Mouse (Mus musculus) kidney, postnatal 10 days (tissue): ENCODE measurements around the gene Cnn2.
A peak's percentile ranks its signal among the peaks of the same experiment; 100 is the strongest.

ENCODE experiments used
- DNase-seq: peaks from one replicate; pipeline ENCODE4 v3.0.0; 2021; ENCODE audit warnings: mixed read lengths

The Cnn2 gene

DNA sequence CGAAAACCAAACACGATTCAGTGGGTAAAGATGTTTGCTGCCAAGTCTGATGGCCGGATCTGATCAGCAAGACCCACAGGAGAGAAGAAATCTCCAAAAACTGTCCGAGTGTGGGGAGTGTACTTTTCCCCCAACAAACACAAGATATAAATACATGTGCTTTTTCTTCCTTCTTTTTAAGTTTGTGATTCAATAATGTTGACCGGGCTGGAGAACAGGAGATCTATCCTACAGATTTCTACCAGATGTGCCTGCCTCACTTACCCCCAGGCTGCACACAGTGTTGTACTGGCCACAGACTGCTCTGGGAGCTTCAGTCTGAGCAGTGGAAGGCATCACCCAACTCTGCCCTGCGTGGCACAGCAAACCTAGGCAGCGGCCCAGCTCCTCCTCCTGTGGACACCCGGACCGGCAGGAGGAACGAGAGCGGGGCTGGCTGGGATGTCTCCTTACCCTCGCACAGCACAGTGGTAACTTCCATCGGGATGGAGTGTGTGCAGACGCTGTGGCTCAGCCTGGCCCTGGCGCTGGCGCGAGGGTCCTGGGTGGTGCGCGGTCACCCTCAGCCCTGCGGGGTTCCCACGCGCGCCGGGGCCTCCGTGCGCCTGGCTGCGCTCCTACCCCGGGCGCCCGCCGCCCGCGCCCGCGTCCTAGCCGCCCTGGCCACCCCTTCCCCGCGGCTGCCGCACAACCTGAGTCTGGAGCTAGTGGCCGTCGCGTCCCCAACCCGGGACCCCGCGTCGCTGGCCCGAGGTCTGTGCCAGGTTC, 17.8 kb upstream of the Cnn2 start, which contains the start of gene Grin3b:
Gene Grin3b, plus strand, starts transcription at position 301 of the 768 bp plus-strand sequence.
- no peak for DNase-seq

DNA sequence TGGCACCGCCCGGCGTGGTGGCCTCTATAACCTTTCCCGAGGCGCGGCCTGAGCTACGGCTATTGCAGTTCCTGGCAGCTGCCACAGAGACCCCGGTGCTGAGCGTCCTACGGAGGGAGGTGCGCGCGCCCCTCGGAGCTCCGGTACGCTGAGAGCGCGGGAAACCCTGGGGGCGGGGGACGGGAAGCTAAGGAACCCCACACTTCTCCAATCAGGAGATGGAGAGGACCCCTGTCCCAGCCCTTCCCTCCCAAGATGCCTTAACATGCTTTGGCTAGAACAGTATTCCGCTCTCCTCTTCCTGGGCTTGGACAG, 17.2 kb upstream of the Cnn2 start:
- no peak for DNase-seq

DNA sequence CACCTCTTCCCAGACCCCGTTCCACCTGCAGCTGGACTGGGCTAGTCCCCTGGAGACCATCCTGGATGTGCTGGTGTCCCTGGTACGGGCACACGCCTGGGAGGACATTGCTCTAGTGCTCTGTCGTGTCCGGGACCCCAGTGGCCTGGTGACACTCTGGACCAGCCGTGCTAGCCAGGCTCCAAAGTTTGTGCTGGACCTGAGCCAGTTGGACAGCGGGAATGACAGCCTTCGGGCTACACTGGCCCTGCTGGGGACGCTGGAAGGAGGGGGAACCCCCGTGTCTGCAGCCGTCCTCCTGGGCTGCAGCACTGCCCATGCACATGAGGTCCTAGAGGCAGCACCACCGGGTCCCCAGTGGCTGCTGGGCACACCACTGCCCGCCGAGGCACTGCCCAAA, 15.6 kb upstream of the Cnn2 start:
- DNase-seq, result peak; percentile 76

DNA sequence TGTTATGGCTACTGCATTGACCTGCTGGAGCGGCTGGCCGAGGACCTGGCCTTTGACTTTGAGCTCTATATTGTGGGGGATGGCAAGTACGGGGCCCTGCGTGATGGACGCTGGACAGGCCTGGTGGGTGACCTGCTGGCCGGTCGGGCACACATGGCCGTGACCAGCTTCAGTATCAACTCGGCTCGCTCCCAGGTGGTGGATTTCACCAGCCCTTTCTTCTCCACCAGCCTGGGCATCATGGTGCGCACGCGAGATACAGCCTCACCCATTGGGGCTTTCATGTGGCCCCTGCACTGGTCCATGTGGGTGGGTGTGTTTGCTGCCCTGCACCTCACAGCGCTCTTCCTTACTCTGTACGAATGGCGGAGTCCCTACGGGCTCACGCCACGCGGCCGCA, 14.3 kb upstream of the Cnn2 start:
- DNase-seq, result no peak

DNA sequence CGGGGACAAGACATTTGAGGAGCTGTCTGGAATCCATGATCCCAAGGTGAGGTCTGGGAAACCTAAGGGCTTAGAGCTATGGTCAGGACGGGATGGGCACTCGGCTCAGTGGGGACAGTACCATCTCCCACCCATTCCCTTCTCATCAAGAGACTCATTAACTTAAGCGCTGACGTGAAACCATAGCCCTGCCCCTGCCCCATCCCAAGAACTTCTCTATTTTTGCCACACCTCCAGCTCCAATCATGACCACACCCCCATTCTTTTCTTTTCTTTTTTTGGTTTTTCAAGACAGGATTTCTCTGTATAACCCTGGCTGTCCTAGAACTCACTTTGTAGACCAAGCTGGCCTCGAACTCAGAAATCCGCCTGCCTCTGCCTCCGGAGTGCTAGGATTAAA, 13.7 kb upstream of the Cnn2 start:
- no peak for DNase-seq

DNA sequence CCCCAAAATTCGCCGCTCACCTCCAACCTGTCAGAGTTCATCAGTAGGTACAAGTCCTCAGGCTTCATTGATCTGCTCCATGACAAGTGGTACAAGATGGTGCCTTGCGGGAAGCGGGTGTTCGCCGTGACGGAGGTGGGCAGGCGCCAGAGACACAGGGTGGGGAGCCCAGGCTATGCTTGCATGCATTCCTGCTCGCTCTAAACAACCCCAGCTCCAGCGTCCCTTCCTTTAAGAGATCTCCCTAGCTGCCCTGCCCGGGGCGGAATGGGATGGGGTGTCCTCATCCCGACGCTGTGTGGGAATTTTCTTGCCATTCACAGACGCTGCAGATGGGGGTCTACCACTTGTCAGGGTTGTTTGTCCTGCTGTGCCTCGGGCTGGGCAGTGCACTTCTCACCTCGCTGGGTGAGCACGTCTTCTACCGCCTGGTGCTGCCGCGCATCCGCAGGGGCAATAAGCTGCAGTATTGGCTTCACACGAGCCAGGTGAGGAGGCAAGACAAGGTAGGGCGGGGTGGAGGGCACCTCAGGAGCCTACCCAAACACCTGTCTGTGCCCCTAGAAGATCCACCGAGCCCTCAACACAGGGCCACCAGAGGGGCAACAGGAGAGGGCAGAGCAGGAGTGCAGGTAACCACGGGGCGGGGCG, 12.2 kb upstream of the Cnn2 start:
- no peak for DNase-seq

DNA sequence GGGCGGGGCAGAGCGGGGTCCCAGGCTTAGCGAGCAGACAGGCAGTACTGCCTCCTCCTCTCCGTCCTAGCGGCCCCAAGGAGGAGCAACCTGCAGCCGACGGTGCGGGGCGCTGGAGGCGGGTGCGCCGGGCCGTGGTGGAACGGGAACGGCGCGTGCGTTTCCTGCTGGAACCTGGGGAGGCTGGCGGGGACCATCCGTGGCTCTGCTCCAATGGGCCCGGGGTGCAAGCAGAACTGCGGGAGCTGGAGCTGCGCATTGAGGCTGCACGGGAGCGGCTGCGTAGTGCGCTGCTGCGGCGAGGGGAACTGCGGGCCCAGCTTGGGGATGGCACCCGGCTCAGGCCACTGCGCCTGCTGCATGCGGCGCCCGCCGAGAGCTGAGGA, 11.7 kb upstream of the Cnn2 start:
- DNase-seq, result no peak

DNA sequence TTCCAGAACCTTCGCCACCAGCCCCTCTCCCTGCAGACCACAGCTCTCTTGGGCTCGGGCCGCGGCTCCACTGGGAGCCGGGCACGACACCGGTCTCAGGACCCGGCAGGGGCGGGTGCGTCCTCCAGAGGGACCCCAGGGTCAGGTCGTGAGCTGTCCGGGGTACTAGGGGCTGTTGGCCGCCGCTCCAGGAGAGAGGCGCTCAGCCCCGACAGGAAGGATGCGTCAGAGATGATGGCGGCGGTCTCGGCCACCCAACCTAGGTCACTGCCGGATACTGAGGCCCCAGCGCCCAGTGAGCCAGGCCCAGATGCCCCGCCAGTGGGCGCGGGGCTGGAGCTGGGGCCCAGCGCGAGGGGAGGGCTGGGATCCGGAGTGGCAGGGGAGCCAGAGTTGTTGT, 11.1 kb upstream of the Cnn2 start:
- no peak for DNase-seq

DNA sequence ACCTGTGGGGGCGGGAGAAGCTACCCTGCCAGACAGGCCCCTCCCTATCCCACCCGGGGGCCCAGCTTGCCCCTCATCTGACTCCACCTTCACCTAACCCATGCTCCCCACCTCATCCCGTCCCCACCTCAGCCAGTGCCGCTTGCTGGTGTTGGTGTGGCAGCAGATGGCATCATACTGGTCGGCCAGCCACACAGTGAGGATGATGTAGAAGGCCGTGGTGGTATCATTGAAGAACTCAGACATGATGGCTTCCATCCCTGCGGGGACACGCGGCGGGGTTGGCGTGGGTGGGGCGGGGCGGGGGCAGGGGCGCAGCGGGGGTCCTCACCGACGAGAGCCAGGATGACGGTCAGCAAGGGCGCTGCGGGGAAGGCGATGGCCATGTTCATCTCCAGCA, 10.3 kb upstream of the Cnn2 start:
- DNase-seq, result no peak

DNA sequence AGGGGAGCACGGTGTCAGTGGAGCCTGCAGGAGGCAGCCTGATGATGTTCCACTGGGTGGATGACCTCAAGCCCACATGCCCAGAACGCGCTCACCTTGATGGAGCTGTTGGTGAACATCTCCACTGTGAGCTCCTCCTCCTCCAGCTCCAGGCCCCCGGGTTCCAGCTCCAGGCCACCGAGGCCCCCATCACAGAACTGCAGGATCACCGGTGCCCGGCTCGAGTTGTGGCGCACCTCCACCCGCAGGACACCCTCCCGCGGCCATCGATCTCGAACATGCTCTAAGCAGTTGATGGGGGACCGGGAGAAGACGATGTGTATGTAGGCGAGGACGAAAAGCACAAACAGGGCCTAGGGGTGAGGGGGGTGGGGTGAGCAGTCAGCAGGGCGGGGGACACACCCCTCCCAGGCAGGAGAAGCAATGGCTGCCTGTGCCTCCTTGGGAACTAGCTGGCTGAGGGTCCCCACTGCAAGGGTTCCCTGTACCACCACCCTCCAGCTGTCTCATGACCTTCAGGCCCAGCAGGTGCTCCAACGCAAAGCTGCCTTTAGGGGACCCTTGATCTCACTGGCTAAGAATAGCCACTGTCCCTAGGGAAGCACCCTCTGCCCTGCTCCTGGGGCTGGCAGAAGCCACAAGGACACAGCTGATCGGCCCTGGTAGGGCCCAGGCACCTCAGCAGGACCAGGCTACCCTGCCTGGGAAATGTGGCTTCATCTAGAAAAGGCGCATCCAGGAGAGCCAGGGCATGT, 8.8 kb upstream of the Cnn2 start:
- no peak for DNase-seq

DNA sequence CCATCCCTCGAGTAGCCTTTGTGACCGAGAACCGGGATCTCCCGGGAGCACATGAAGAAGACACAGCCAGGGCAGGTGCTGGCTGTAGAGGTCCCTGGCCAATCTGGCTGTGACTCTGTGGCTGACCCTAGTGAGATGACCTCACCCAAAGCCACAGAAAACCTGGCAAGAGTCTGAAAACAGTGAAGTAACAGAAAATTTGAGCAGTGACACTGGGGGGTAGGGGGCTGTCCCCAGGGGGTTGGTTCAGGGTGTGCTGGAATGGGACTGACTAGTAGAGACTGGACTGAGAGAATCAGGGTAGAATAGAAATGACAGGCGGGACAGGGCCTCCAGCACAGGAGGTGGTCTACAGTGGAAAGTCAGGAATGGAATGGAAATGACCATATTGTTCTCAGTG, 5.2 kb upstream of the Cnn2 start:
- no peak for DNase-seq

DNA sequence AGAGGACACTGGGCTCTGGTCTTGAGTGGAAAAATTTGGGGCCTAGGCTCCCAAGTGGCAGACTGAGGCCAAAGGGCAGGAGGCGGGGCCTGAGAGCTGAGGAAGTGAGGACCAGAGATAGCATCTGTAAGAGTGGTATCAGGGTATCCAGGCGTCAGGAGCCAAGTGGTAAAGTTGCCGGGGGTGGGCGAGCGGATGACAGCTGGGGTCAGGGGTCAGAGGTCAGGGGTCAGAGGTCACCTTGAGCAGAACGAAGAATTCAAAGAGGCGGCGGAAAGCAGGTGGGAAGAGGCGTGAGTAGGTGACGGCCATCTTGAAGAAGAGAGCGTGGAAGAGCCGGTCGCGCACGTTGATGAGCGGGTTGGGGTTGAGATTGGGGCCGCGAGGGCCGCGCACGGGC, 4.7 kb upstream of the Cnn2 start:
- DNase-seq, result peak; percentile 84

DNA sequence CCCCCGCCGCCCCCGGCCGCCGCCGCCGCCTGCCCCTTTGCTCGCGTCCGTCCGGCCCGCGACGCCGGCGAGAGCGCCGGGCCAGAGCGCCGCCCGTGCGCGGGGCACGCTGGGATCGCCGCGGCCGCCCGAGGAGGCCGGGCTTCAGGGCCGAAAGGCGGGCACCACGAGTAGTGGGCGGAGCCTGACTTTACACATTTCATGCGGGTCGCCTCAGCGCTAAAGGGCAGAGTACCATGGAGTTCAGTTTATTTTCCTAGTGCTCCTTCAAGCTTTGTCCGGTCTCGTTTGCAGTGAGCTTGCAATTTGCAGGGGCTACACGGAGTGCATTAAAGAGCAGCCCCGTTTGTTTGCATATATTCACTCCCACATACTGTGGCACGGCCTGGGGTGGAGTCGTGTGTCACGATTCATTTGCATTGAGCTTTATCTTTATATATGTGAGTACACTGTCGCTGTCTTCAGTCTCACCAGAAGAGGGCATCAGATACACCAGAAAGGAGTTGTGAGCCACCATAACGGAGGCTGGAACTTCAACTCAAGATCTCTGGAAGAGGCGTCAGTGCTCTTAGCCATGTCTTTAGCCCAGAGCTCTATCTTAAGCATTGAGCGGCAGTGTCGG, 4.1 kb upstream of the Cnn2 start, which contains the start of gene Tmem259:
Gene Tmem259, minus strand, starts transcription at position 136 of the 622 bp plus-strand sequence.
- peak; percentile 94 for DNase-seq

DNA sequence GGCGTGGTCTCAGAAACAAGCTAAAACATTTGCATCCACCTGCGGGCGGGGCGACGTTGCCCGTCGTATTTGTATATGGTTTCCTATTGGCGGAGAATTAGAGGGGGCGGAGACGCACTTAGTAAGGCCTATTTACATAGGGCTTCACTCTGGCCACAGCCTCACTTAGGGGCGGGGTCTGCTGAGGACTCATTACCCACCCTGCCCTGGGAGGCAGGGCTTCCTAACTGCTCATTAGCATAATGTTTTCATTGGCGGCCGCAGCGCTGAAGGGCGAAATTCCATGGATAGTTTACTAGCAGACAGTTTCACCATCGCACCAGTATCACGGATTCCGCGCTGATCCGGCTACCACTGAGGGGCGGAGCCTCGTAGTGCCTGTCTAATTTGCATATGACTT, 3.5 kb upstream of the Cnn2 start:
- DNase-seq, result peak; percentile 98

DNA sequence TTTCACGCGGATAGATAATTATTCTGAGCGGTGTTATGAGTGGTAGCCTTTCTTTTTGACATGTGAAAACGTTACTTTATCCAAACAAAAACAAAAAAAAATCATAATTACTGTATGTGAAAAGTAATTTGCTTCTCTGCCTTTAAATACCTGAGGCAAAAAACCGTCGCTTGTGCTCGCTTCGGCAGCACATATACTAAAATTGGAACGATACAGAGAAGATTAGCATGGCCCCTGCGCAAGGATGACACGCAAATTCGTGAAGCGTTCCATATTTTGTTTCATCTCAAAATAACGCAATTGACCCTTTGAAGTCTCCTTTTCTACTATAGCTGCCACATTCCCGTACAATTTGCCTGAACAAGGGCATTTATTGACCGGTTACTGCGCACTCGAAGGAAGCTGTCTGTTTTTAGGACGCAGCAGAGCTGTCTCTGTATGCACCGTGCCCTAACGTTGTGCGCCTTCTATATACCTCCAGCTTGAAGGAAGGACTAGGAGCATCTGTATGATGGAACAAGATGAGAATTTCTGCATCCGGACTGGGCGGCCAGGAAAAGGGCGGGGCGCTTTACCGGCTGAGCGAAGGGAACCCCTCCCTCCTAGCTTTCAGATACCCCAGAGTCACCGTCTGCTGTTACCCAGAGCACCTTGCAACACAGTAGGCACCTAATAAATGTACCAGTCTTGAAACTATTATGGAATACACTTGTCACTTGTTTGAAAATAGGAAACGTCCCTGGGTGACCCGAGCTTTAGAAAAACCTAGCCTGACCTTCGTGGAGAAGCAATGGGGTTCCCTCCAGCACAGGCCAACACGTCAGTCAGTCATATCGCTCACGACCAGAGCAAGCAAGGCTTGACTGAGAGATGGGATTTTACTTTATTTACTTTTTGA, 2.8 kb upstream of the Cnn2 start:
- peak; percentile 72 for DNase-seq

DNA sequence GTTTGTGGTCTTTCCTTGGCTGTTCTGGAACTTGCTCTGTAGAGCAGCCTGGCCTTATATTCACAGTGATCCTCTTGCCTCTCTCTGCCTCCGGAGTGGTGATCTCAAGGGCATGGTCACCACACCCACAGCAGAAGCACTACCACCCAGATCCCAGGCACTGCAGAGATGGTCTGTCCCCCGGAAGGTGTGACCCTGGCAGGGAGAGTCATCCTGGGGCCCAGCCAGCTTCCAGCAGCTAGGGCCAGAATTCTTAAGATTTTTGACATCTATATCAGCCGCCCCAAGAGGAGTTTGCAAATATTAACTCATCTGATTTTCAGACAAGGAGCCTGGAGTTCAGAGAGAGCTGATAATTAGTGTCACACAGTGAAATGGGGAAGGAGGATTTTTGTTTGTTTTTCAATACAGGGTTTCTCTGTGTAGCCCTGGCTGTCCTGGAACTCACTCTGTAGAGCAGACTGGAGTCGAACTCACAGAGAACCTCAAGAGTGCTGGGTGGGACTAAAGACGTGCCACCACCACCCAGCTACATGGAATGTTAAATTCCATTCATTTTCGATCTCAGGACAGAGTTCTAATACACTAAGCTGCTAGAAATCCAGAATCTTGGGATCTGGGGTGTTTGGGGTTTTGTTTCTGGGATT, 2.0 kb upstream of the Cnn2 start:
- peak; percentile 49 for DNase-seq

DNA sequence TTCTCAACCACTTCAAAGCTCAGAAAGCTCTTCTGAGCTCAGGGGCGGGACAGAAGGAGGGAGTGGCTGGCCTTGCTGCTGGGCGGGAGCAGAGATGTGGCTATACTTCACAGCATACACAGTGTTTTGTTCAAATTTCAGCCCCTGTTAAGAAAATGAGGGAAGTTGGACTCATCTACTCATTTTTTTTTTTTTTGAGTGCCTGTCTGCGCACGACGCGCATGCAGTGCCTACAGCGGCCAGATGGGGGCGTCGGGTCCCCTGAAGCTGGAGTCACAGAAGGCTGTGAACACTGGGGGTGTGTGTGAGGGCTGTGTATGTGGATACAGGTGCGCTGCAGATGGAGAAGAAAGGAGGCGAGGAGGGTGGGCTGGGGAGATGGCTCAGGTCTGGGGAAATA, 1.4 kb upstream of the Cnn2 start:
- peak; percentile 94 for DNase-seq

DNA sequence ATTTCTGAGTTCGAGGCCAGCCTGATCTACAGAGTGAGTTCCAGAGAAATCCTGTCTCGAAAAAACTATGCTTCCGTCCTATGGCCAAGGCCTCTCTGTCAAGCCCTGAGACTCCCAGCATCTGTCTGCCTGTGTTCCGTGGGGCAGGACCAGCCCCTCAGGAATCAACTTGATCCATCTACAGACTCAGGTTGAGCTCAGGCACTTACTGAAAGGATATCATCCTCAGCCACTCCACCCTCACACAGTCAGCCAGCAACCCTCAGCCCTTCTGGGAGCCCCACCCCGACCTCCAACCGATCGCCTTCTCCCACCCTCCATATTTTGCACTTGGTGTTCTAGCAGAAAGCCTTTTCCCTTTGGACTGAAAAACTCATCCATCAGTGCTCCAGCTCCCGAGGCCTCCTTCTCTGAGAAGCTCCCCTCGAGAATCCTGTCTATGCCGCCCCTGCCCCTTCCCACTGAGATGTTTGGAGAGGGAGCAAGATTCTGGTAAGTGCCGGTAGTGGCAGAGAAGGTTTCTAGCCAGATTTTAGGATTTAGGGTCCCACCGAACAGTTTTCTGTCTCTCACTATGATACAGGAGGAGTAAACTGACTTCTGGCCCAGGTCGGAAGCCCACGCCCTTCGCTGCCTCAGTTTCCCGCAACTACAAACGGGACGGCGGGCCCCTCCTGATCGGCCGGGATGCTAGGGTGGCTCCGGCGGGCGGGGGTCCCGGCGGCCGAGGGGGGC, 446 bp upstream of the Cnn2 start:
- no peak for DNase-seq

DNA sequence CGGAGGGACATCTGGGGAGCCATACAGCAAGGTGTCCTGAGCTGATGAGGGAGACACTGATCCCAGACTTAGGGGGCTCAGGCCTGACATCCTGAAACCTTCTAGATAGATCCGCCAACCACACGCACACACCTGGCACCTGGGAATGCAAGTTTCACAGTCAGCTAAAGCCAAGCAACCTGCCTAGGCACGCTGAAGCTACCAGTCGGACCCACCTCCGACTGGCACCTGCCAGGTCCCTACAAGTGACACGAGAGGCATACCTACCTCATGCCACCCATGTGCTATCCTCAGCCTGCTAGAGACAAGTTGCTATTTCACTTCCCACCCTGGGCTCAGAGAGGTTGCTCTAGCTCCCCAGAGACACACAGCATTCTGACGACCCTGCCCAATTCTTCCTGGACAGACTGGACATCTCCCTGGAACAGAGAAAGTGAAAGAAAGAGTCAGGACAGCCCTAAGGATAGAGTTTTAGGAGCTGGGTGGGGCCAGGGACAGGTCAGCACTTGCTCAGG, 945 bp downstream of the Cnn2 start:
- no peak for DNase-seq

DNA sequence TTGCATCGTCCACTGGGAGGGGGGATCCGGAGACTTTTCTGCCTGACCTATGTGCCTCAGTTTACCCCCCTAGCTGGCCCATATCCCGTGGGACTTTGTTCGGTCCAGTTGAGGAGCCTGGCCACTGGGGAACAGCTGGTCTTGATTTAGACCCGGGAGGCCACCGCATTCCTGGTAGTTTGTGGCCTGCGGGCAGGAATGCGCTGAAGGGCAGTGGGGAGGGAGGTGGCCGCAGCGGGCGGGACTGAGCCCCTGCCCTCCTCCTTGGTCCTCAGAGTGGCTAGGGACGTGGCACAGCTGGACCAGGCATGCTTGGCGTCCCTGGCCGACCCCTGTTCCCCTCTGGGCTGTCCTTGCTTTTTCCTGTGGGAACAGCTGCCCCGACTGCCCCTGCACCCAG, 1.5 kb downstream of the Cnn2 start:
- DNase-seq, result peak; percentile 65

DNA sequence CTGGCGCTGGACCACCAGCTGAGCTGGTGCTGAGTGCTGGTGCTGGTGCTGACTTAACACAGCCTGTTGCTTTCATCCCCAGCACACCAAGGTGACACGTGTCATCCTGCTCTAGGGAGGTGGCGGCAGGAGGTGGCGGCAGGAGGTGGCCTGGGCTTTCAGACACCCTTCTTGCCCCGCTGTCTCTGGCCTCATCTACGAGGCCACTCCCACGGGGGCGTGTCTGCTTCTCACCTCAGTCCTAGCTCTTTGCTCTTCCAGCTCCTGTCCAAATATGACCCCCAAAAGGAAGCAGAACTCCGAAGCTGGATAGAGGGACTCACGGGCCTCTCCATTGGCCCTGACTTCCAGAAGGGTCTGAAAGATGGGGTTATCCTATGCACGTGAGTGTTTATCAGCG, 2.7 kb downstream of the Cnn2 start:
- no peak for DNase-seq
